Mouse (Mus musculus) brown adipose tissue, adult 24 weeks (tissue): ENCODE measurements around the gene Arntl. TPM values are rescaled to one million over a fixed set of nuclear protein-coding genes. Genes with fewer than 3 reads are reported as not detected.
A peak's percentile ranks its signal among the peaks of the same experiment; 100 is the strongest.

ENCODE experiments used
- H3K27ac ChIP-seq: fragments of 200-500 bp; replicated peaks from 2 replicates; pipeline ENCODE4 v1.5.1; 2012; ENCODE audit warnings: low read depth, mild to moderate bottlenecking, low read length
- H3K4me1 ChIP-seq: fragments of 200-500 bp; 2 replicates; pipeline ENCODE4 v1.6.1; 2012; ENCODE audit warnings: low read length, mixed read lengths; ENCODE audit not compliant: control insufficient read depth, insufficient read depth, insufficient read length
- H3K4me3 ChIP-seq: fragments of 200-500 bp; 2 replicates; pipeline ENCODE4 v1.5.1; 2012; ENCODE audit warnings: low read depth, mild to moderate bottlenecking, low read length, moderate library complexity; ENCODE audit not compliant: insufficient read depth
- polyA plus RNA-seq: library from polyadenylated mRNA; stranded (reverse); fragments of >200 nt; gene quantifications from 2 replicates; pipeline ENCODE4 v1.2.4, GENCODE M21; 2012; ENCODE audit not compliant: missing spikeins, insufficient read depth, insufficient read length

Arntl gene
- polyA plus RNA-seq, 1 experiment: 5.0 TPM

DNA sequence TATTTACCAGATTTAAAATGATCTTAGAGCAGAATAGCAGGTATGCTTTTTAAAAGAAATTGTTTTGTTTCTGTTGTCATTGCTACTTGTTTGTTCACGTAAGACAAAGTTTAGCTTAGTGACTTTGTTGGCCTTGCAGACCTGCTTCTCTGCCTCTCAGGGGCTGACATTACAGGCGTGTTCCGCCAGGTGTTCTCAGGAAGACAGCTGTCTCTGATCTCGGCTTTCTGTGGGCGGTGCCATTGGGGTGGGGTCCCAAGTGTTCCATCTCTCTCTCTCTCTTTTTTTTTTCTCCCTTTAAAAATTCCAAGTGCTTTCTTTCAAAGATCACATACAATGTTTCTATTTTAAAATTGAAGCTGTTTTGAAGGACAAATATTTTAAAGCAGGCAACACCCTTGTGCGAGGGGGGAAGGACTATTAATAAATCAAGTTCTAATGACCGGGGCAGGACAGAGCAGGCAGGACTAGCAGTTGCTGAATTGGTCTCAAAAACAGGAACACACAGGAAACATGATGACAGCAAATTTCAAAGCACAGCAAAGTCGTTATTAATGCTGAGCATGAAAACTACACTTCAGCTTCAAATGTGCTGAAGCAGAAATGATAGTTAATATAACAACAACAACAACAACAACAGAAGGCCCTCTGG is 14.4 kb upstream of the Arntl start:
- H3K27ac ChIP-seq: no peak overlapping the region

DNA sequence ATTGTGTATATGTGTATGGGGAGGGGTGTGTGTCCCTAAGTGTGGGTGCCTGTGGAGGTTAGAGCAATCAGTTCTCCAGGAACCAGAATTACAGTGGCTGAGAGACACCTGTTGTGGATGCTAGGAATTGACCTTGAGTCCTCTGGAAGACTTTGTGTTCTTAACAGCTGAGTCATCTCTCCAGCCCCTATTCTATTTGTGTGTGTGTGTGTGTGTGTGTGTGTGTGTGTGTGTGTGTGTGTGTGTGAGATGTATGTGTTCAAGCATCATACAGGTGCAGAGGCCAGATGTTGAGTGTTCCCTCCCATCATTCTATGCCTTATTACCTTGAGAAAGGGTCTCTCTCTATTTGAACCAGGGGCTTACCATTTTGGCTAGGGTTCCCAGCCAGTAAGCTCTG is 13.4 kb upstream of the Arntl start:
- H3K4me3 ChIP-seq: no peak overlapping the region

More for the DNA sequence above, 14.4 kb upstream of the Arntl start:
- Histone ChIP-seq H3K4me3 (no peak overlapping the region), H3K4me1 (peaks cover 4% of the 10 kb centered on the region; the same call in 1 of the 2 replicates)

DNA sequence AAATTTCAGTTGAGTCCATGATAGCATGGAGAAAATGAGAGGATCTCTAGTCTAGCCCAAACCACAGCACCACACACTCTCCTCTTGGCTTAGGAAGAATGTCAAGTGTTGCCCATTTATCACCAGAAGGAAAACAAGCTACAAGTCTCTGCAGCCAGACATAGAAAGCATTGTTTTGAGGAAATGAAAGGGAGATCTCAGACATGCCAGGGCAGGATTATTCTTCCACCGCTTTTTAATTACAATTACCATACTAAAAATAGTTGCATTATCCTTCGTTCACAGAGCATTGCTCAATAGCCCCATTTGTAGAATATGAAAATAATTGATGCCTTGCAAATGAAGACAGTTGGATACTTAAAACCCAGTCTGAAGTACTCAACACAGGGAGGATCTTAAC is 12.0 kb upstream of the Arntl start:
- H3K4me1 ChIP-seq: peaks cover 6% of the 10 kb centered on the region; the same call in 1 of the 2 replicates
- no peak overlapping the region for H3K27ac ChIP-seq
- no peak overlapping the region for H3K4me3 ChIP-seq

More for the DNA sequence above, 13.4 kb upstream of the Arntl start:
- no peak overlapping the region for H3K27ac ChIP-seq
- H3K4me1 ChIP-seq: peaks cover 6% of the 10 kb centered on the region; the same call in 1 of the 2 replicates

DNA sequence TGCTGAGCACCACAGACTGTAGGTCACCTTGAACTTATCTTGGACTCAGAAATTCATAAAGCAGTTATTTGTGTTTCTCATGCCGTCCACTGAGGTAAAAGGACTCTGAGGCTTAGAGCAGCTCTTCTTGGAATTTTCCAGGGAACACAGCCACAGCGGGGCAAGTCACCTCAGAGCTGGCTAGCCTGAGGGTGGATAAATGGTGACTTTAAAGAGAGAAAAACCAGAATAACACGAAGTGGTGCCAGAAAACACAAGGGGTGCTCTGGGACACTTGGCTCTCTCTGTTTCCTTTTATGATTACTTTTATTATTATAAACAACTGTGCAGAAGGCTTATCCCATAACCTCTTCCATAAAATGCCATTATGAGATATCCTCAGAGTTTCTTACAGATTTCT is 11.1 kb upstream of the Arntl start:
- H3K27ac ChIP-seq: no peak overlapping the region

DNA sequence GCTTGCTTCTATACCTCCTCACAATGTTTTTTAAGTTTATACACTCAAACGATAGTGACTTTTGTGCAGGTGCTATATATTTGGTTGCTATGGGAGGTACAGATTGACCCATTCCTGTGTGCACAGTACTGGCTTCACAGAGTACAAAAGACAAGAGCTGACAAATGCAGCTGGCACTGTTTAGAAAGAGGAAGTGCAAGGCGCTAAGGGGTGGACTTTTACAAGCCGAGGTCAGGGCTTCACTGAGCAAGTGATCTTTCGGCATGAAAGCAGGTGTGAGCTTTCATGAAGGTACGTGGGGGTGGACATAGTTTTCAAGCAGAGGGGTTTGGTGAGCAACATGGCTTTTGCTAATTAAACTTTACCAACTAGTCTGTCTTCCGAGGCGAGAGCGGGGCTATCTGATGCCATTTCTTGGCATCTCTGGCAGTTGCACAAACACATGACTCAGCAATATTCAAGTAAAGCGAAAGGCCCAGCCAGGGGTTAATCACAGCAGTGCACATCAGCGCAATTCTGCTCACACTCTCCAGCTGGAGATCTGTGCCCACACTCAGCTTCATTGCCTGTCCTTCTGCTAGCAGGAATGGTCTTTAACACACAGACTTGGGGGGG is 10.0 kb upstream of the Arntl start:
- Histone ChIP-seq H3K4me1 (peaks cover 6% of the 10 kb centered on the region; the same call in 1 of the 2 replicates), H3K27ac (no peak overlapping the region), H3K4me3 (peak overlapping the region; percentile 20; the same call in 1 of the 2 replicates)

More for the DNA sequence above, 11.1 kb upstream of the Arntl start:
- H3K4me1 ChIP-seq: peaks cover 6% of the 10 kb centered on the region; the same call in 1 of the 2 replicates
- no peak overlapping the region for H3K4me3 ChIP-seq

DNA sequence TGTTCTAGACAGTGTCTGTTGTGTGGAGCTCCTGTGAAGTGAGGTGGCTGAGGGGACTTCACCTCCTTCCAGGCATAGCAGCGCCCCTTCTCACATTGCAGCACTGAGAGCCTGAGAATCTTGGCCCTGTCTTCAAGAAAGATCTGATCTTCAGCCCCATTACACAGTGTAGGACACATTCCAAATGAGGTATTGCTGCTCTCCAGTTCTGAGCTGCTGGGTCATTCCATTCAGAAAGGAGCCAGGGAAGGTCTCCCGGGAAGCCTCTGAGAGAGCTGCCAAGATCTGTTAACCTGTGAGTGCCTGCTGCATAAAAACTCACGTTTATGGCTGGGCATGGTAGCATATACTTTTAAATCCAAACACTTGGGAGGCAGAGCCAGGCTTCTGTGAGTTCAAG is 5.7 kb upstream of the Arntl start:
- no peak overlapping the region for H3K27ac ChIP-seq
- H3K4me1 ChIP-seq: peaks cover 3% of the 10 kb centered on the region; the same call in 1 of the 2 replicates
- H3K4me3 ChIP-seq: no peak overlapping the region

DNA sequence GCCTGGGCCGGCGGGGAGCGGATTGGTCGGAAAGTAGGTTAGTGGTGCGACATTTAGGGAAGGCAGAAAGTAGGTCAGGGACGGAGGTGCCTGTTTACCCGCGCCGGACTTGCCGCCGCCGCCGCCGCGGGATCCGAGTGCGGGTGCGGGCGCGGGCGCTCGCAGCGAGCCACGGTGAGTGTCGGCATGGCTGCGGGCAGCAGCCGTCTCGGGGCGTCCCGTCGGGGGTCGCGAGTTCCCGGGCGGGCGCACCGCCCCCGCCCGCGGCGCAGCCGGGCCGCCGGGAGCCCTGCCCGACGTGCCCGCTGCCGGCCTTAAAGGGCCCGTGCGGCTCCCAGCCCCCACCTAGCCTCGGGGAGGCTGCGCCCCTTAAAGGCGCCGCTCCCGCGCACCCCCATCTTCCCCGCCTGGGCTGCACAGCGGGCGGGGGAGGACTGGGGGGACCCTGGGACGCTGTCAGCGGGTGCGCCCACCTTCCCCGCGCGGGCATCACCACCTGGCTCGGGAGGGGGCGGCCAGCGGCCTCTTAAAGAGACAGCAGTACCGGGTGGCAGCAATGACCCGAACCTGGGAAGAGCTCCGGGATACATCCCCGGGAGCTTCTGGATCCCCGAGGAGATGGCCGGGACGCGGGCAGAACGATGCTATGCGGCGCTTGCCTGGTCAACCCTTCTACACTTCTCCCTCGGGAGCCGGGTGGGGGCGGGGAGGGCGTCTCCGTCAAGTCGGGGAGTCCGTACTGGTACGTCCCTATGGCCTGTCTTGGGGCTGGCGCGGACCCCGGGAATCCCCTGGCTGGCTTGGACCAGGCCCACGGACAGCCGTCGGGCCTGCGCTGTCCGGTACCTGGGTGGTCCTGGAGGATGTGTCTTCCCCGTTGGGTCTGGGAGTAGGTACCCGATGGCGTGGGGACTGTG is 464 bp downstream of the Arntl start:
- H3K27ac ChIP-seq: no peak overlapping the region
- H3K4me3 ChIP-seq: peak overlapping the region; percentile 69
- peaks cover 14% of the 10 kb centered on the region for H3K4me1 ChIP-seq

DNA sequence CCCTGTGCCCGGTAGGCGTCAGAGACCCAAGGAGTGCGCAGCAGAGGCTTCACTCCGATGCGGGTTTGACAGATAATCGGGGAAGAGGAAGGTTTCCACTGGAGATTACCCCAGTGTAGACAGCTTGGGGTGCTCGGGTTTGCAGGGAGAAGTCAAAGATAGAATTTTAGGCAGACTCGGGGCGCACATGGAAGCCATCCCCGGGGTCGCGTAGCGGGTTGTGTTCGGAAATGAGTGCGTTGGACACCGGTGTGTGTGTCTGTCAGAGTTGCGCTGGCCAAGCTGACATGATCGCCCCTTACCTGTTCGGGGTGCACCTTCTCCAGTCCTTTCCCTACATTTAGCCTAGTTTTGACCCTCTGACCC is 1.1 kb downstream of the Arntl start:
- Histone ChIP-seq H3K27ac (no peak overlapping the region), H3K4me1 (peaks cover 14% of the 10 kb centered on the region), H3K4me3 (peak overlapping the region; percentile 69)

DNA sequence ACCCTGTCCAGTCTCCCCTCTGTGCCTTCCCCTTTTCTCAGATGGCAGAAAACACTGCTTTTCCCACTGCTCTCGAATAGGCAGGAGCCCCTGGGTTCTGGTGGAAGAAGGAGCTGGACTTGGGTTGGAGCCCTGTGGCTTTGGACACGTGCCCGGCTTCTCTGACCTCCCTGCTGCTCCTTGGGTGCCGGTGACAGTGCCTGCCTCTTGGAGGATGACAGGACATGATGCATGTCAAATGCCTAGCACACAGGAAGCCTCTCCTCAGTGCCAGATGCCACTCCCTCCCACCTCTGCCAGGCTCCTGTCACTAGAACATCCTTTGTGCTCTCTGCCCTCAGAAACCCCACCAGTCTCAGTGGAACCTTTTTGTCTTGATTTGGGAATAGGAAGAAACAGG is 3.2 kb downstream of the Arntl start:
- Histone ChIP-seq H3K4me3 (no peak overlapping the region), H3K4me1 (peaks cover 22% of the 10 kb centered on the region), H3K27ac (no peak overlapping the region)

DNA sequence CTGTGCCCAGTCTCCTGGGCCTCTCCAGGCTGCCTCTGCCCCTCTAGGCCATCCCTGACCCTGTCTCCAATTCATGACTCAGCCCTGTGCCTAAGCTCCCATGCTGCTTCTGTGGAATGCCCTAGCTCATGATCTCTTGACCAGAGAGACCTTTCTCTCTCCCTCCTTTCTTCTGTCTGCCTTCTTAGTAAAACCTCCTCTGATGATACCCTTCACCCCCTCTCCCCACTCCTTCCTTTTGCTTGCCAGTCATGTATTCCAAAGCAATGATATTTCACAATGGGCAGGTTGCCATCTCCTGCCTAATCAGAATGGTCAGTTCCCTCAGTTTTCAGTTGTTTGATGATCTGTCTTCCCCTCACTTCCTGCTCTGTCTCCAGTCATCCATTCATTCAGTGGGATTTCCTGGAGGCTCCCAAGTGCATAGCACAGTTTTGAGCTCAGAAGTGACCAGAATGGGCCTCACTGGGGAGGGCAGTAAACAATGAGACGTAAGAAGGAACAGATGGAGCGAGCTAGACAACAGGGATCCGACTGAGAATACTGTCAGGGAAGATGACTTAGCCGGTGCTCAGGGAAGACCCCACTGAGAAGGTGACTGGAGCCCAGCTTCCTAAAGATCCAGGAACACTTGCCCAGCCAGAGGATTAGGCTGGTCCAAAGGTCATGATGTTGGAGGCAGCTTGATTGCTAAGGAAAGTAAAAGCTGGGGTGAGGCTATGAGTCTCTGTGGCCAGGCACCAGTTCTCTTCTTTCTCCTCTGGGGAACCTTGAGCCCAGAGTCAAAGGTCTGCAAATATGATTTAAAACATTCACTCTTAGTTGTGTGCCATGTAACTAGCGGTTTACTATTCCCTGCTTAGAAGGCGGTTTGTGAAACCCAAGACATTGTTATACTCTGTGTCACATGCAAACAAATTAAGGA is 7.2 kb downstream of the Arntl start:
- Histone ChIP-seq H3K4me1 (peaks cover 31% of the 10 kb centered on the region), H3K4me3 (no peak overlapping the region), H3K27ac (no peak overlapping the region)

DNA sequence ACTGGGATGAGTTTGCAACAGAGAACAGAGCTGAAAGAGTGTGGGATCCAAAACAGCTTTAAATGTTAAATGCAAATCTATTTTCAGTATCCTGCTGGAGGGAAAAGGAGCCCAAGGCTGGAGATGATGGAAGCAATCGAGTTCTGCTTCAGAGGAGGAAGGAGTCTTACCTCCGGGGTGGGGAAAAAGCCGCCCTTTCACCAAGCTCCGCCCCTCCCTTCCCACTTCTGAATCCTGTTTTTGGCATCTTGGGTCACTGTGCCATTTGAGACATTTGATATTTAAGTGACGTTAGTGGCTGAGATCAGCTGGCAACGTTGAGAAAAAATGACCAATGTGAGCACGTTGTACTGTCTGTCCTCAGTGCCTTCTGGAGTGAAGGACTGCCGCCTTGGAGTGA is 8.9 kb downstream of the Arntl start:
- no peak overlapping the region for H3K27ac ChIP-seq

DNA sequence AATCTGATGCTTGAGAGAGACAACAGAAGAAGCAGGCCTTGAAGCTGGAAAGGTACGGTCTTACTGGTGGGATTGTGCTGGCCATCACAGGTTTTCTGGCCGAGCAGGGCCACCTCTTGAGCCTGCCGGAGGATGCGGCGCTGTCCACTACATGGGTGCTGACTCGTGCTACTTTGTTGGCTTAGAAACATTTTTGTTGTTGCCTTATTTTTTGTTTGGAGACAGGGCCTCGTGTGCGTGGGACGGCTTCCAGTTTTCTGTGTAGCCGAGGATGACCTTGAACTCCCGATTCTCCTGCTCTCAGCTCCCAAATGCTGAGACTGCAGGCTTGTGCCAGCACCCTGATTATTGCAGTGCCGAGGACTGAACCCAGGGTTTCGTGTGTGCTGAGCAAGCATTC is 12.2 kb downstream of the Arntl start:
- H3K27ac ChIP-seq: no peak overlapping the region
- H3K4me1 ChIP-seq: peaks cover 22% of the 10 kb centered on the region
- no peak overlapping the region for H3K4me3 ChIP-seq

More for the DNA sequence above, 8.9 kb downstream of the Arntl start:
- Histone ChIP-seq H3K4me3 (no peak overlapping the region), H3K4me1 (peaks cover 25% of the 10 kb centered on the region)

DNA sequence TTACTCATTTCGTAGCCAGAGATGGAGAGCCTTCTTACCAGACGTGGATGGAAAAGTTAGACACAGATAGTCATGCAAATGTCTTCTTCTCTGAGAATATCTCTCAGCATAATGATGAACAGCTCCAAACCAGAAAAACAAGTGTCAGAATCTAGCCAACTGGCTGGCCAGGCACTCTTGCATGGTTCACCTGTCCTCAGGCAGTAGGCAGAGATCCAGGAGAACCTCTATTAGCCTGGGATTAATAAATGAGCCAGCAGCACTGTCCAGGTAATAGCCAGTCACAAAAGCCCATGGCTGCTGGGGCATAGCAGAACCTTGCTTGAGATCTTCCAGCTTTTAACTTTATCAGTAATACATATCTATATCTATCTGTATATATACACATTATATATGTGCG is 12.6 kb downstream of the Arntl start:
- H3K4me1 ChIP-seq: peaks cover 17% of the 10 kb centered on the region
- no peak overlapping the region for H3K4me3 ChIP-seq
- H3K27ac ChIP-seq: no peak overlapping the region

DNA sequence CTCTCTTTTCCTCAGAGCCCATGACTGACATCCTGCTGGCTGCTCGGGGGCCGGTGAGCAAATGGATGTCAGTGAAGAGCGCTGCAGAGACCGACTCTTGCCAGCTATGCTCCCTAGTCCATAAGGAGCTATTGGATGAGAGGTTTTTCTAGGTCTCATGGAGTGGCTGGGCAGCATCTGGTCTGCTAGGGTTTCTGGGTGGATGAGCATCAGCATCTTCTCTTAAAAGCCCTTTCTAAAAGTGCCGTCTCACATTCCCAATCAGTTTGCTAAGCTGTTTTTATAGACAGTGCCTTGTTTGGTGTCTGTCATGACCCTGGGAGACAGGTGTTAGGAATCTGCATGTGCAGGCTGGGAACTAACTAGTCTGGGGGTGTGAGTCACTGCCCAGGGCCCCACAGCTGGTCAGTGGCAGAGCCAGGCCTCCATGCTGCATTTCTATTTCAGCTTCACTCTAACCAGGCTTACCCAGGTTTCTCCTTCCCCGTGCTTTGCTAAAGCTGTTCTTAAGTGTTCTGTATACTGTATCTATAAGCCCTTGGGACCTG is 13.5 kb downstream of the Arntl start:
- Histone ChIP-seq H3K4me1 (peaks cover 17% of the 10 kb centered on the region), H3K4me3 (no peak overlapping the region), H3K27ac (no peak overlapping the region)
